Mouse (Mus musculus) small intestine, adult 2 months (tissue): ENCODE data around the gene Amh. TPM values are rescaled to one million over a fixed set of nuclear protein-coding genes. Genes with fewer than 3 reads are reported as not detected.
"Not testable (repeated sequence)": the region's sequence is repeated elsewhere in the genome, so short reads cannot be mapped to it uniquely, and the experiment has no call there.

Source experiments
- H3K27ac ChIP-seq: fragments of 200-500 bp; 2 replicates; pipeline ENCODE4 v1.5.1; 2012; ENCODE audit warnings: low read depth, low read length, control low read depth, inconsistent platforms; ENCODE audit not compliant: insufficient read depth
- H3K27me3 ChIP-seq: fragments of 200-500 bp; 2 replicates; pipeline ENCODE4 v1.6.1; 2012; ENCODE audit warnings: mild to moderate bottlenecking, moderate library complexity, low read length, inconsistent platforms; ENCODE audit not compliant: control insufficient read depth, insufficient read depth
- H3K36me3 ChIP-seq: fragments of 200-500 bp; 2 replicates; pipeline ENCODE4 v1.6.1; 2012; ENCODE audit warnings: mild to moderate bottlenecking, low read length, control low read depth, inconsistent platforms; ENCODE audit not compliant: control insufficient read depth, insufficient read depth
- H3K4me1 ChIP-seq: fragments of 200-500 bp; 2 replicates; pipeline ENCODE4 v1.6.1; 2012; ENCODE audit warnings: low read length, inconsistent platforms, mixed read lengths; ENCODE audit not compliant: control insufficient read depth, insufficient read depth, insufficient read length
- H3K4me3 ChIP-seq: fragments of 200-500 bp; 2 replicates; pipeline ENCODE4 v1.5.1; 2012; ENCODE audit warnings: low read depth, mild to moderate bottlenecking, control low read depth, inconsistent platforms, low read length, moderate library complexity
- CTCF ChIP-seq: fragments of 200-500 bp; IDR thresholded peaks from 2 replicates; pipeline ENCODE4 v1.5.1; 2012; ENCODE audit warnings: low read depth, mild to moderate bottlenecking, control low read depth, inconsistent platforms, low read length, moderate library complexity, mixed read lengths; ENCODE audit not compliant: insufficient replicate concordance, insufficient read length; ENCODE audit errors: extremely low read depth
- POLR2A ChIP-seq: fragments of 200-500 bp; IDR thresholded peaks from 2 replicates; pipeline ENCODE4 v1.6.1; 2012; ENCODE audit warnings: low read depth, mild to moderate bottlenecking, control low read depth, inconsistent platforms, low read length, moderate library complexity
- WGBS: fragments of 180-500 bp; shearing (Covaris S2); methylation state at CpG from one replicate; pipeline ENCODE4 v1.1.7; 2018; 5-methylcytosine and 5-hydroxymethylcytosine counted together
- polyA plus RNA-seq: library from polyadenylated mRNA; depleted of rRNA; stranded (reverse); fragments of >200 nt; gene quantifications from 2 replicates; pipeline ENCODE4 v1.2.3, GENCODE M21; 2012

The Amh gene
- polyA plus RNA-seq, 1 experiment: 0.87 TPM

- Histone ChIP-seq H3K4me3 (no peak overlapping the region), H3K27ac (no peak overlapping the region), H3K4me1 (peaks cover 11% of the 10 kb centered on the region), H3K27me3 (no peaks in the 10 kb centered on the region), H3K36me3 (peaks cover 11% of the 10 kb centered on the region)
- TF ChIP-seq POLR2A (no peak), CTCF (no peak)
- 71% methylated on average over 2 of the region's 2 CpGs for WGBS
These were observed 19.8 kb downstream of the Amh start for GRCm38 (mm10) chr10:80824827-80825226.

- WGBS: under 1% methylated on average over 77 of the region's 82 CpGs
- Histone ChIP-seq H3K4me1 (peaks cover 23% of the 10 kb centered on the region), H3K27me3 (no peaks in the 10 kb centered on the region), H3K4me3 (peak within 1 kb of the TSS; percentile 76), H3K27ac (peak within 1 kb of the TSS; percentile 95), H3K36me3 (peaks cover 19% of the 10 kb centered on the region)
- TF ChIP-seq CTCF (no peak), POLR2A (peak; percentile 70)
These were observed 21.4 kb downstream of the Amh start, which contains the start of gene Oaz1 for GRCm38 (mm10) chr10:80826151-80827062. Gene Oaz1 (plus strand): TSS chr10:80826656.

GRCm38 (mm10) chr10:80827063-80827869, 22.2 kb downstream of the Amh start:
- peaks cover 23% of the 10 kb centered on the region for H3K4me1 ChIP-seq
- TF ChIP-seq POLR2A (no peak), CTCF (no peak)
- peak overlapping the region; percentile 76 for H3K4me3 ChIP-seq
- peaks cover 19% of the 10 kb centered on the region for H3K36me3 ChIP-seq
- WGBS: 2% methylated on average over 29 of the region's 29 CpGs
- no peak overlapping the region for H3K27ac ChIP-seq
- H3K27me3 ChIP-seq: no peaks in the 10 kb centered on the region

GRCm38 (mm10) chr10:80827870-80828420, 22.9 kb downstream of the Amh start:
- WGBS: 25% methylated on average over 10 of the region's 10 CpGs
- TF ChIP-seq POLR2A (no peak), CTCF (no peak)
- H3K27ac ChIP-seq: no peak overlapping the region
- H3K27me3 ChIP-seq: no peaks in the 10 kb centered on the region
- peak overlapping the region; percentile 76 for H3K4me3 ChIP-seq
- peaks cover 23% of the 10 kb centered on the region for H3K4me1 ChIP-seq
- H3K36me3 ChIP-seq: peaks cover 19% of the 10 kb centered on the region

GRCm38 (mm10) chr10:80828587-80828986, 23.5 kb downstream of the Amh start:
- not testable (repeated sequence) for H3K27me3 ChIP-seq
- WGBS: 56% methylated on average over 9 of the region's 9 CpGs
- H3K4me3 ChIP-seq: peak overlapping the region; percentile 76

GRCm38 (mm10) chr10:80829359-80830278, 24.6 kb downstream of the Amh start:
- no peak overlapping the region for H3K27ac ChIP-seq
- WGBS: 43% methylated on average over 1 of the region's 1 CpGs
- peaks cover 11% of the 10 kb centered on the region for H3K27me3 ChIP-seq
- H3K36me3 ChIP-seq: peaks cover 19% of the 10 kb centered on the region
- no peak overlapping the region for H3K4me3 ChIP-seq
- TF ChIP-seq CTCF (no peak), POLR2A (no peak)
- H3K4me1 ChIP-seq: peaks cover 23% of the 10 kb centered on the region

More at GRCm38 (mm10) chr10:80828587-80828986, 23.5 kb downstream of the Amh start:
- peaks cover 19% of the 10 kb centered on the region for H3K36me3 ChIP-seq
- H3K27ac ChIP-seq: not testable (repeated sequence)
- peaks cover 23% of the 10 kb centered on the region for H3K4me1 ChIP-seq
